Mouse (Mus musculus) midbrain, embryonic 13.5 days (tissue): Measurements from ENCODE around the gene Pappa. TPM values are rescaled to one million over a fixed set of nuclear protein-coding genes. Genes with fewer than 3 reads are reported as not detected.

Experiments used
- ATAC-seq: fragments of 200-750 bp; cut with Nextera tagmentation; 2 replicates; pipeline ENCODE4 v1.8.0; 2017; ENCODE audit warnings: mild to moderate bottlenecking, moderate TSS enrichment, moderate library complexity
- H3K27ac ChIP-seq: fragments of 300-500 bp; sonication (generic); 2 replicates; pipeline ENCODE4 v1.5.1; 2015; ENCODE audit warnings: inconsistent platforms, mild to moderate bottlenecking, moderate library complexity
- H3K27me3 ChIP-seq: fragments of 300-500 bp; sonication (generic); 2 replicates; pipeline ENCODE4 v1.6.1; 2015; ENCODE audit warnings: mild to moderate bottlenecking, inconsistent platforms
- H3K36me3 ChIP-seq: fragments of 300-500 bp; sonication (generic); 2 replicates; pipeline ENCODE4 v1.6.1; 2015; ENCODE audit warnings: mild to moderate bottlenecking, inconsistent platforms
- H3K4me1 ChIP-seq: fragments of 300-500 bp; sonication (generic); replicated peaks from 2 replicates; pipeline ENCODE4 v1.6.1; 2015; ENCODE audit warnings: inconsistent platforms
- H3K4me2 ChIP-seq: fragments of 300-500 bp; sonication (generic); replicated peaks from 2 replicates; pipeline ENCODE4 v1.6.1; 2015; ENCODE audit warnings: moderate library complexity, mild to moderate bottlenecking, inconsistent platforms
- H3K4me3 ChIP-seq: fragments of 300-500 bp; sonication (generic); replicated peaks from 2 replicates; pipeline ENCODE4 v1.5.1; 2015; ENCODE audit warnings: mild to moderate bottlenecking, inconsistent platforms
- H3K9ac ChIP-seq: fragments of 300-500 bp; sonication (generic); replicated peaks from 2 replicates; pipeline ENCODE4 v1.6.1; 2015; ENCODE audit warnings: mild to moderate bottlenecking, inconsistent platforms
- H3K9me3 ChIP-seq: fragments of 300-500 bp; sonication (generic); 2 replicates; pipeline ENCODE4 v1.6.1; 2016; ENCODE audit warnings: mild to moderate bottlenecking, inconsistent platforms
- WGBS: fragments of 180-500 bp; shearing (Covaris S2); methylation state at CpG from one replicate; pipeline ENCODE4 v1.1.7; 2015; 5-methylcytosine and 5-hydroxymethylcytosine counted together
- polyA plus RNA-seq: library from polyadenylated mRNA; unstranded; fragments of >200 nt; fragmentation: Nextera tagmentation; extraction: Ambion mirVana; gene quantifications from 2 replicates; pipeline ENCODE4 v1.2.1, GENCODE M21; 2015

Gene Pappa
- polyA plus RNA-seq, 1 experiment from 2014 or later, result 0.59 TPM

GRCm38 (mm10) chr4:65317877-65318525 lies 194.0 kb downstream of the Pappa start:
- no peak overlapping the region for H3K4me2 ChIP-seq
- ATAC-seq, result no peak
- H3K27ac ChIP-seq, result no peak overlapping the region
- H3K9me3 ChIP-seq, result no peaks in the 10 kb centered on the region
- no peak overlapping the region for H3K9ac ChIP-seq
- H3K27me3 ChIP-seq, result no peaks in the 10 kb centered on the region
- 78% methylated on average over 10 of the region's 10 CpGs for WGBS
- no peaks in the 10 kb centered on the region for H3K4me1 ChIP-seq
- H3K36me3 ChIP-seq, result no peaks in the 10 kb centered on the region
- no peak overlapping the region for H3K4me3 ChIP-seq

- 92% methylated on average over 4 of the region's 4 CpGs for WGBS
- no peak overlapping the region for H3K4me2 ChIP-seq
- no peak overlapping the region for H3K27ac ChIP-seq
- no peak overlapping the region for H3K4me3 ChIP-seq
- ATAC-seq, result no peak
- no peaks in the 10 kb centered on the region for H3K4me1 ChIP-seq
- no peaks in the 10 kb centered on the region for H3K36me3 ChIP-seq
- H3K9me3 ChIP-seq, result no peaks in the 10 kb centered on the region
- no peaks in the 10 kb centered on the region for H3K27me3 ChIP-seq
- no peak overlapping the region for H3K9ac ChIP-seq
Observed at GRCm38 (mm10) chr4:65321340-65321739, 197.4 kb downstream of the Pappa start.

GRCm38 (mm10) chr4:65321959-65322358 lies 198.0 kb downstream of the Pappa start:
- H3K4me3 ChIP-seq, result no peak overlapping the region
- H3K27me3 ChIP-seq, result no peaks in the 10 kb centered on the region
- no peaks in the 10 kb centered on the region for H3K4me1 ChIP-seq
- H3K36me3 ChIP-seq, result no peaks in the 10 kb centered on the region
- 88% methylated on average over 1 of the region's 1 CpGs for WGBS
- H3K9me3 ChIP-seq, result no peaks in the 10 kb centered on the region
- H3K9ac ChIP-seq, result no peak overlapping the region
- no peak overlapping the region for H3K4me2 ChIP-seq
- no peak for ATAC-seq
- H3K27ac ChIP-seq, result no peak overlapping the region

GRCm38 (mm10) chr4:65325816-65326215 lies 201.8 kb downstream of the Pappa start:
- H3K9ac ChIP-seq, result no peak overlapping the region
- peaks cover 4% of the 10 kb centered on the region; the same call in 1 of the 2 replicates for H3K4me1 ChIP-seq
- ATAC-seq, result no peak
- no peaks in the 10 kb centered on the region for H3K9me3 ChIP-seq
- 97% methylated on average over 2 of the region's 2 CpGs for WGBS
- no peaks in the 10 kb centered on the region for H3K36me3 ChIP-seq
- no peak overlapping the region for H3K27ac ChIP-seq
- H3K27me3 ChIP-seq, result no peaks in the 10 kb centered on the region
- H3K4me2 ChIP-seq, result no peak overlapping the region
- no peak overlapping the region for H3K4me3 ChIP-seq

- Histone ChIP-seq H3K9ac (no peak overlapping the region), H3K4me3 (no peak overlapping the region), H3K9me3 (no peaks in the 10 kb centered on the region), H3K36me3 (no peaks in the 10 kb centered on the region), H3K27me3 (no peaks in the 10 kb centered on the region), H3K4me1 (peaks cover 4% of the 10 kb centered on the region; the same call in 1 of the 2 replicates), H3K27ac (0 out of 2 replicates have a peak overlapping the region, but pooled peaks have one; percentile 10), H3K4me2 (no peak overlapping the region)
- 68% methylated on average over 9 of the region's 9 CpGs for WGBS
- ATAC-seq, result peak; percentile 65
Observed at GRCm38 (mm10) chr4:65328486-65329308, 204.7 kb downstream of the Pappa start.

- Histone ChIP-seq H3K9ac (no peak overlapping the region), H3K27ac (no peak overlapping the region), H3K4me2 (no peak overlapping the region), H3K27me3 (no peaks in the 10 kb centered on the region), H3K4me3 (no peak overlapping the region), H3K9me3 (no peaks in the 10 kb centered on the region), H3K4me1 (peaks cover 4% of the 10 kb centered on the region; the same call in 1 of the 2 replicates), H3K36me3 (no peaks in the 10 kb centered on the region)
- 53% methylated on average over 1 of the region's 1 CpGs for WGBS
- ATAC-seq, result no peak
Observed at GRCm38 (mm10) chr4:65333718-65334117, 209.7 kb downstream of the Pappa start.

GRCm38 (mm10) chr4:65341766-65342165 lies 217.8 kb downstream of the Pappa start:
- no peak overlapping the region for H3K9ac ChIP-seq
- 91% methylated on average over 3 of the region's 3 CpGs for WGBS
- no peaks in the 10 kb centered on the region for H3K4me1 ChIP-seq
- no peak overlapping the region for H3K27ac ChIP-seq
- no peak overlapping the region for H3K4me2 ChIP-seq
- no peaks in the 10 kb centered on the region for H3K36me3 ChIP-seq
- no peak overlapping the region for H3K4me3 ChIP-seq
- H3K9me3 ChIP-seq, result no peaks in the 10 kb centered on the region
- no peak for ATAC-seq
- H3K27me3 ChIP-seq, result no peaks in the 10 kb centered on the region

GRCm38 (mm10) chr4:65350521-65350920 lies 226.5 kb downstream of the Pappa start:
- H3K9me3 ChIP-seq, result no peaks in the 10 kb centered on the region
- H3K4me1 ChIP-seq, result no peaks in the 10 kb centered on the region
- H3K9ac ChIP-seq, result no peak overlapping the region
- no peaks in the 10 kb centered on the region for H3K36me3 ChIP-seq
- H3K4me3 ChIP-seq, result no peak overlapping the region
- H3K4me2 ChIP-seq, result no peak overlapping the region
- 85% methylated on average over 7 of the region's 7 CpGs for WGBS
- H3K27me3 ChIP-seq, result no peaks in the 10 kb centered on the region
- H3K27ac ChIP-seq, result no peak overlapping the region
- ATAC-seq, result no peak

- Histone ChIP-seq H3K4me1 (no peaks in the 10 kb centered on the region), H3K27ac (no peak overlapping the region), H3K36me3 (no peaks in the 10 kb centered on the region), H3K4me3 (no peak overlapping the region), H3K4me2 (no peak overlapping the region), H3K9me3 (no peaks in the 10 kb centered on the region), H3K27me3 (no peaks in the 10 kb centered on the region), H3K9ac (no peak overlapping the region)
- ATAC-seq, result no peak
- WGBS, result 44% methylated on average over 4 of the region's 4 CpGs
Observed at GRCm38 (mm10) chr4:65354580-65354979, 230.6 kb downstream of the Pappa start.

GRCm38 (mm10) chr4:65367135-65367534 lies 243.2 kb downstream of the Pappa start:
- no peak overlapping the region for H3K9ac ChIP-seq
- H3K27ac ChIP-seq, result no peak overlapping the region
- peaks cover 4% of the 10 kb centered on the region; the same call in 1 of the 2 replicates for H3K9me3 ChIP-seq
- H3K4me1 ChIP-seq, result peaks cover 12% of the 10 kb centered on the region; the same call in 1 of the 2 replicates
- peaks cover 4% of the 10 kb centered on the region; the same call in 1 of the 2 replicates for H3K36me3 ChIP-seq
- no peak overlapping the region for H3K4me3 ChIP-seq
- ATAC-seq, result no peak
- no peak overlapping the region for H3K4me2 ChIP-seq
- no peaks in the 10 kb centered on the region for H3K27me3 ChIP-seq

- no peak for ATAC-seq
- peaks cover 4% of the 10 kb centered on the region; the same call in 1 of the 2 replicates for H3K36me3 ChIP-seq
- no peak overlapping the region for H3K4me3 ChIP-seq
- no peak overlapping the region for H3K4me2 ChIP-seq
- no peak overlapping the region for H3K27ac ChIP-seq
- H3K27me3 ChIP-seq, result no peaks in the 10 kb centered on the region
- H3K9ac ChIP-seq, result no peak overlapping the region
- WGBS, result 96% methylated on average over 3 of the region's 3 CpGs
- H3K9me3 ChIP-seq, result peaks cover 4% of the 10 kb centered on the region; the same call in 1 of the 2 replicates
- H3K4me1 ChIP-seq, result 0 out of 2 replicates have a peak, but pooled peaks cover 2% of the 10 kb centered on the region
Observed at GRCm38 (mm10) chr4:65372731-65373130, 248.8 kb downstream of the Pappa start.

- no peak overlapping the region for H3K4me3 ChIP-seq
- H3K27me3 ChIP-seq, result no peaks in the 10 kb centered on the region
- H3K9me3 ChIP-seq, result peaks cover 4% of the 10 kb centered on the region; the same call in 1 of the 2 replicates
- no peak overlapping the region for H3K4me2 ChIP-seq
- H3K27ac ChIP-seq, result no peak overlapping the region
- no peak overlapping the region for H3K9ac ChIP-seq
- peaks cover 4% of the 10 kb centered on the region; the same call in 1 of the 2 replicates for H3K36me3 ChIP-seq
- ATAC-seq, result no peak
- WGBS, result 33% methylated on average over 1 of the region's 1 CpGs
- no peaks in the 10 kb centered on the region for H3K4me1 ChIP-seq
Observed at GRCm38 (mm10) chr4:65373841-65374240, 249.9 kb downstream of the Pappa start.
